In the genomic region with DNA sequence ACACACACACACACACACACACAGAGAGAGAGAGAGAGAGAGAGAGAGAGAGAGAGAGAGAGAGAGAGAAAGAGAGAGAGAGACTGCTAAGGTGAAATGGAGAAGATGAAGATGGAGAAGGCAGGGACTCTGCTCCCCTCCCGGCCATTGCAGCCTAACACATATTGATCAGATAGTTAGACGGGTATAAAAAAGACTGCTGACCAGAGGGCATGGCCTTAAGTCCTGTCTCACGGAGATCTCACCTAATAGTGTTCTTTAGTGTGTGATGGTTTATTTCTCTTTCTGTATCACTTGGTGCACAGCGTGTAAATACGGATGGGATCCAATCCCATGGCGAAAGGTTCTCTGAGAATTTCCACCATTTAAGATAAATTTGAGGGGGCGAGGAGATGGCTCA, we compare ENCODE assay signal across 8 mouse cellular contexts. TPM values are rescaled to one million over a fixed set of nuclear protein-coding genes. Genes with fewer than 3 reads are reported as not detected.
DNase-seq lines count a peak whose midpoint lies in the region; ATAC-seq lines count a peak whose summit lies in the region.

A gene (minus strand): TSS at position 101 of the 400 bp plus-strand sequence.

- no peaks in the 10 kb centered on the region for H3K9me3 ChIP-seq in forebrain, embryonic 12.5 days
- no peaks in the 10 kb centered on the region for H3K9me3 ChIP-seq in intestine, embryonic 15.5 days
- no peaks in the 10 kb centered on the region for H3K9me3 ChIP-seq in midbrain, embryonic 13.5 days

- no peak for DNase-seq in layer of hippocampus, adult 8-10 months (ENCODE audit: low spot score in 2 of 2)
- DNase-seq in layer of hippocampus, adult 9-11 months = no peak
- DNase-seq in thymus, postnatal 4 days = no peak
- no peak for DNase-seq in testis, postnatal 10 days (ENCODE audit: low spot score)
- DNase-seq in gastrocnemius, postnatal 10 days = no peak

- peaks cover 21% of the 10 kb centered on the region for H3K4me1 ChIP-seq in forebrain, embryonic 12.5 days
- peaks cover 13% of the 10 kb centered on the region for H3K4me1 ChIP-seq in intestine, embryonic 15.5 days (replicated peaks)
- H3K4me1 ChIP-seq in midbrain, embryonic 13.5 days (replicated peaks) = peaks cover 17% of the 10 kb centered on the region

- H3K36me3 ChIP-seq in forebrain, embryonic 12.5 days (replicated peaks) = no peaks in the 10 kb centered on the region
- no peaks in the 10 kb centered on the region for H3K36me3 ChIP-seq in intestine, embryonic 15.5 days
- no peaks in the 10 kb centered on the region for H3K36me3 ChIP-seq in midbrain, embryonic 13.5 days

- peaks cover 54% of the 10 kb centered on the region for H3K27me3 ChIP-seq in forebrain, embryonic 12.5 days
- H3K27me3 ChIP-seq in intestine, embryonic 15.5 days (replicated peaks) = peaks cover 8% of the 10 kb centered on the region
- H3K27me3 ChIP-seq in midbrain, embryonic 13.5 days = peaks cover 19% of the 10 kb centered on the region

- ATAC-seq in forebrain, embryonic 12.5 days (ENCODE audit: low FRiP score) = no peak
- ATAC-seq in intestine, embryonic 15.5 days = no peak
- no peak for ATAC-seq in midbrain, embryonic 13.5 days

- H3K9ac ChIP-seq in forebrain, embryonic 12.5 days = peak within 1 kb of the TSS; percentile 65
- peak within 1 kb of the TSS; percentile 56 for H3K9ac ChIP-seq in intestine, embryonic 15.5 days
- peak within 1 kb of the TSS; percentile 69 for H3K9ac ChIP-seq in midbrain, embryonic 13.5 days (replicated peaks)

- 75% methylated on average over 7 of the region's 7 CpGs for WGBS in forebrain, embryonic 12.5 days
- WGBS in intestine, embryonic 15.5 days = 66% methylated on average over 7 of the region's 7 CpGs
- WGBS in midbrain, embryonic 13.5 days = 73% methylated on average over 7 of the region's 7 CpGs

- no peak within 1 kb of the TSS for H3K27ac ChIP-seq in forebrain, embryonic 12.5 days
- no peak within 1 kb of the TSS for H3K27ac ChIP-seq in intestine, embryonic 15.5 days
- H3K27ac ChIP-seq in midbrain, embryonic 13.5 days = no peak within 1 kb of the TSS

- H3K4me3 ChIP-seq in forebrain, embryonic 12.5 days (replicated peaks) = peak within 1 kb of the TSS; percentile 74
- peak within 1 kb of the TSS; percentile 62 for H3K4me3 ChIP-seq in intestine, embryonic 15.5 days (replicated peaks)
- peak within 1 kb of the TSS; percentile 66 for H3K4me3 ChIP-seq in midbrain, embryonic 13.5 days (replicated peaks)

- peak within 1 kb of the TSS; percentile 94 for H3K4me2 ChIP-seq in forebrain, embryonic 12.5 days
- peak within 1 kb of the TSS; percentile 95 for H3K4me2 ChIP-seq in intestine, embryonic 15.5 days (replicated peaks)
- H3K4me2 ChIP-seq in midbrain, embryonic 13.5 days (replicated peaks) = peak within 1 kb of the TSS; percentile 90

RNA-seq across cellular contexts. Expression of the gene that starts here (rescaled TPM):
- 100 to 1,000 TPM in 1 of 4 experiments, 10 to 100 TPM in 3; 91.7 to 101 (median 94.0) TPM for total RNA-seq in layer of hippocampus, adult 8-10 months (2022)
- polyA plus RNA-seq in forebrain, embryonic 12.5 days (2016; fragmentation: Nextera tagmentation; extraction: Ambion mirVana) = 4.9 and 5.7 TPM in 2 replicates
- 7.1 and 10.9 TPM in 2 replicates for polyA plus RNA-seq in intestine, embryonic 15.5 days (2015; fragmentation: Nextera tagmentation; extraction: Ambion mirVana)
- 4.0 and 5.1 TPM in 2 replicates for polyA plus RNA-seq in midbrain, embryonic 13.5 days (2015; fragmentation: Nextera tagmentation; extraction: Ambion mirVana)
- 1 to 10 TPM; 2.6 to 2.8 TPM for total RNA-seq in gastrocnemius, postnatal 10 days (2021)

Comparison
In these comparisons a context has a peak if more than half of its experiments do, and no peak if none do; other contexts are left out.
1. RNA of the gene that starts here (total RNA-seq): 91.7 to 101 TPM in layer of hippocampus, adult 8-10 months; 2.6 to 2.8 TPM in gastrocnemius, postnatal 10 days; every median in the first group is over 10 times any median in the second.
2. Peak in every context shown above with its lines, with median percentiles within 50 percentile points of each other: H3K4me2 ChIP-seq, H3K4me3 ChIP-seq and H3K9ac ChIP-seq.